Mouse (Mus musculus) hindbrain, embryonic 12.5 days (tissue): ENCODE measurements around the gene Enox1. TPM values are rescaled to one million over a fixed set of nuclear protein-coding genes. Genes with fewer than 3 reads are reported as not detected.
"Not testable (repeated sequence)": the region's sequence is repeated elsewhere in the genome, so short reads cannot be mapped to it uniquely, and the experiment has no call there.

ENCODE experiments used
- ATAC-seq: fragments of 200-750 bp; cut with Nextera tagmentation; 2 replicates; pipeline ENCODE4 v1.8.0; 2017; ENCODE audit warnings: moderate TSS enrichment; ENCODE audit not compliant: low FRiP score
- H3K27ac ChIP-seq: fragments of 300-500 bp; sonication (generic); 2 replicates; pipeline ENCODE4 v1.5.1; 2016; ENCODE audit warnings: mild to moderate bottlenecking
- H3K27me3 ChIP-seq: fragments of 300-500 bp; sonication (generic); 2 replicates; pipeline ENCODE4 v1.6.1; 2016; ENCODE audit warnings: mild to moderate bottlenecking
- H3K36me3 ChIP-seq: fragments of 300-500 bp; sonication (generic); 2 replicates; pipeline ENCODE4 v1.6.1; 2016; ENCODE audit warnings: mild to moderate bottlenecking
- H3K4me1 ChIP-seq: fragments of 300-500 bp; sonication (generic); 2 replicates; pipeline ENCODE4 v1.6.1; 2016
- H3K4me2 ChIP-seq: fragments of 300-500 bp; sonication (generic); replicated peaks from 2 replicates; pipeline ENCODE4 v1.6.1; 2016; ENCODE audit warnings: mild to moderate bottlenecking
- H3K4me3 ChIP-seq: fragments of 300-500 bp; sonication (generic); 2 replicates; pipeline ENCODE4 v1.5.1; 2016; ENCODE audit warnings: mild to moderate bottlenecking
- H3K9ac ChIP-seq: fragments of 300-500 bp; sonication (generic); 2 replicates; pipeline ENCODE4 v1.6.1; 2016; ENCODE audit warnings: mild to moderate bottlenecking, moderate library complexity
- H3K9me3 ChIP-seq: fragments of 300-500 bp; sonication (generic); replicated peaks from 2 replicates; pipeline ENCODE4 v1.6.1; 2016; ENCODE audit warnings: mild to moderate bottlenecking
- WGBS: fragments of 180-500 bp; shearing (Covaris S2); methylation state at CpG from one replicate; pipeline ENCODE4 v1.1.7; 2016; 5-methylcytosine and 5-hydroxymethylcytosine counted together
- polyA plus RNA-seq: library from polyadenylated mRNA; unstranded; fragments of >200 nt; fragmentation: Nextera tagmentation; extraction: Ambion mirVana; gene quantifications from 2 replicates; pipeline ENCODE4 v1.2.1, GENCODE M21; 2016

The Enox1 gene
- 36.7 and 37.9 TPM in 2 replicates for polyA plus RNA-seq

DNA sequence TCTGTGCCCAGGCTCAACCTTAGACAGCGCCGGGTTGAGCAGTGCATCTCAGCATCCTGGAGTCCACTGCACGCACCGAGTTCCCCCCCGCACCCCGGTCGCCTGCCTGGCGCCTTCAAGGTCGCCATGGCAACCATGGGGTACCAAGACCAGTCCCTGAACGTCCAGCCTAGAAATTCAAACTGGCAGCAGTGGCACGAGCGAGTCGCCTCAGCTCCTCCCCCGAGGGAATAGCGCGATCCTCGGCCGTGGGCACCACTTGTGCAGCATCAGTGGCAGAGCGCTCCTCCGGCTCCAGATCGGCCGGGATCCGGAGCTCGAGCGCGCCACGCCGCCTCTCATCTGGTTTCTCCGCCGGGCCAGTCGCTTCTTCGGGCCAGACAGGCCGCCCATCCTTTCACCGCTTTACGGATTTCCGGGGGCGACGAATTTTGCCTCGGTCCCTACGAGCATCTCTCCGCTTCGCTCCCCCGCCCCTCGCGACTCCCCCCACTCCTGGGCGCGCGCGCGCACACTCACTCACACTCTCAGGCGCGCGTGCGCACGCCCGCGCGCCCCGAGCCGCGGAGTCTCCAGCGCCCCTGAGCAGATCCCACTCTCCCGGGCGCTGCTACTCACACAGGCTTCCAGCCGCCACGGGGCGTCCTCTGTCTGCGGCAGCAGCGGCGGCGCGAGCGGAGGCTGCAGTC is at the start of gene Enox1:
TSS of gene Enox1 (plus strand) at position 542 of the 689 bp plus-strand sequence.
- Histone ChIP-seq H3K27ac (peak within 1 kb of the TSS; percentile 92), H3K4me2 (peak within 1 kb of the TSS; percentile 91), H3K27me3 (no peaks in the 10 kb centered on the region), H3K36me3 (no peaks in the 10 kb centered on the region), H3K4me3 (peak within 1 kb of the TSS; percentile 77), H3K9ac (peak within 1 kb of the TSS; percentile 90), H3K9me3 (no peaks in the 10 kb centered on the region), H3K4me1 (peaks cover 33% of the 10 kb centered on the region)
- under 1% methylated on average over 73 of the region's 73 CpGs for WGBS
- ATAC-seq = peak; percentile 91

DNA sequence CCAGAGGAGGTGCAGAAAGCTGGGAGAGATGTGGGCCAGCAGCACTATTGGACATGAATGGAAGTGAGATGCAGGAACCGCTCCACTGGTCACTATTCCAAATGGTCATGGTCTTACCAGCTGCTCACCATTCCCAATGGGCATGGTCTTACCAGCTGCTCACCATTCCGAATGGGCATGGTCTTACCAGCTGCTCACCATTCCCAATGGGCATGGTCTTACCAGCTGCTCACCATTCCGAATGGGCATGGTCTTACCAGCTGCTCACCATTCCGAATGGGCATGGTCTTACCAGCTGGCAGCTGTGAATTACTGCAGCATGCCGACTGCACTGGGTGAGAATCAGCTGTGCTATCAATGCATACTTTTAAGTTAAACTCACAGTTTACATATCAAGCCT is 45.9 kb upstream of the Enox1 start:
- H3K27me3 ChIP-seq, H3K9ac ChIP-seq, H3K4me2 ChIP-seq, H3K36me3 ChIP-seq, H3K4me1 ChIP-seq, H3K9me3 ChIP-seq, H3K27ac ChIP-seq, H3K4me3 ChIP-seq, ATAC-seq: not testable (repeated sequence)
- 57% methylated on average over 5 of the region's 5 CpGs for WGBS

DNA sequence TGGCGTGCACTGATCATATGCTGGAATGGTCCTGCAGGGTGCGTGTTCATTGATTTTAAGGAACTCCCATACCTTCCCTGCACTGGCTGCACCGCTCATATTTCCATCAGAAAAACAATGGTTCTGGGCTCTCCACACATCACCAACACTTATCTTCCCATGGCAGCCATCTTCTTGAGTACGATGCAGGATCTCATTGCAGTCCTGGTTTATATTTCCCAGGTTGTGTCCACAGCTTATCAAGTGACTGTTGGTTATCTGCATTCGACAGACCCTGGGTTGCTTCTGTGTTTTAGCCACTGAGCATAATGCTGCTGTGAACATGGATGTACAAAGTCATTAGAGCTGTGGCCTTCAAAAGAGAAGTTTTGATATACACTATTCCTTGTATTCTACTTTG is 26.0 kb upstream of the Enox1 start:
- no peaks in the 10 kb centered on the region for H3K27me3 ChIP-seq
- 85% methylated on average over 5 of the region's 5 CpGs for WGBS
- no peak overlapping the region for H3K4me2 ChIP-seq
- no peaks in the 10 kb centered on the region for H3K4me1 ChIP-seq
- H3K36me3 ChIP-seq = no peaks in the 10 kb centered on the region
- no peak overlapping the region for H3K4me3 ChIP-seq
- H3K9ac ChIP-seq = no peak overlapping the region
- ATAC-seq = no peak
- H3K9me3 ChIP-seq = no peaks in the 10 kb centered on the region
- no peak overlapping the region for H3K27ac ChIP-seq

- Histone ChIP-seq H3K4me2 (no peak overlapping the region), H3K4me1 (peaks cover 3% of the 10 kb centered on the region; the same call in 1 of the 2 replicates), H3K4me3 (no peak overlapping the region), H3K27ac (no peak overlapping the region), H3K27me3 (no peaks in the 10 kb centered on the region), H3K36me3 (no peaks in the 10 kb centered on the region), H3K9me3 (no peaks in the 10 kb centered on the region), H3K9ac (no peak overlapping the region)
- no peak for ATAC-seq
- WGBS = 57% methylated on average over 6 of the region's 6 CpGs
Measured at GRCm38 (mm10) chr14:77136936-77137335, 19.6 kb upstream of the Enox1 start.

DNA sequence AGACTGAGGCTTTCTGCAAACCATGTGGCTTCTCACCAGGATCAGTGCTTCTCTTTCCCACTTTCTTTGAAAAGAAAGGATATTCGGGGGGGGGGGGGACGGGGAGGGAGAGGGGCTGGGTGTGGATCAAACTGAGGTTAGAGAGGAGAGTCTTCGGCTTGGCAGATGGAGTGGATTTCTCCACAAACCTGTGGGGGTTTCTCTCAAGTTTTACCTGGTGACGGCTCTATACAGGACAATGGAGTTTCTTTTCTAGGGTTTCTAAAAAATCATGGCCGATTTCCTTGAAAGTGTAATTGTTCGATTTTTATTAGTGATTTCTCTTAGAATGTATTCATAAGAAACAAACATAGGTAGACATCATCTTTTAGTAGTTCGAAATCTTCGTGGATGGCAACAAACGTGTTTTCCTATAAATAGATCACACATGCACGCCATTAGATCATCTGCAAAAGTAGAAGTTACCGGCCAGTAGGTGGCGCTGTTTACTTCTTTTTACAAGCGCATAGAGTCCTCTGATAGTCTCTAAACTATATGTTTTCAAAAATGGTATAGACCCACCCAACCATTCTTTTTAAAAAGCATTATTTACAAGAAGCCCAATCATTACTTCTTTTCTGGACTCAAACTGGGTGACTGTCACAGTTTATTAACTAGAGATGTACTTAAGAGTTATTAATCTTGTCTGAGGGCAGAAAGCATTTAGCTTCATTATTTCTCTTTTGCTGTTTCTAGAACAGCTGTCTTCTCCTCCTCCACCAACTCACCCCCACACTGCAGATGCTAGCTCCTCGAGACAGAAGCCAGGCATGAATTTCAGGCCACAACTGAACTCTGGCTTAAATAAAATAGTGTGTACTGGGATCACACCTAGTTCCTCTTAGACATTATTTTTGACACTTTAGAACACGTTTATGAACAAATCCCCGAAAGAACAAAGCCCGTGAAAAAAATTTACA is 15.0 kb upstream of the Enox1 start:
- Histone ChIP-seq H3K4me1 (peaks cover 6% of the 10 kb centered on the region; the same call in 1 of the 2 replicates), H3K27me3 (no peaks in the 10 kb centered on the region), H3K9ac (no peak overlapping the region), H3K4me2 (no peak overlapping the region), H3K9me3 (no peaks in the 10 kb centered on the region), H3K27ac (no peak overlapping the region), H3K36me3 (no peaks in the 10 kb centered on the region), H3K4me3 (no peak overlapping the region)
- WGBS = 32% methylated on average over 17 of the region's 17 CpGs
- ATAC-seq = peak; percentile 86

DNA sequence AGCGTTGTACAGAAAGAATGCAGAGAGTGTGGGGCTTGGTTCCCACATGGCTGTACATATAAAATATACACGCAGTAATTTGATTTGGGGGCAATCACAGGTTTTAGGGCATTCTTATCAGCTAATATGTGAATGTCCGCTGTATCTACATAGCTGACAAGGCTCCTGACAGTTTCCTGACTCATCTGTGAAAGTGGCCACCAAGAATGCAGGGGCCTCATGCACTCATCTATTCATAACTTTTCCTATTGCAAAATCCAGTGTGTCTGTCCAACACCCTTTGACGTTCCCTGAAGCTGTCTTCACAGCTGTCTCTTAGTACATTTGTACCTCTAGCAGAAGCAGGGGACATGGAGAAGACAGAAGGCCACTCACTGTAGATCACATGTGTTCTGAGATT is 11.5 kb upstream of the Enox1 start:
- Histone ChIP-seq H3K4me3 (no peak overlapping the region), H3K36me3 (no peaks in the 10 kb centered on the region), H3K9ac (no peak overlapping the region), H3K4me1 (peaks cover 3% of the 10 kb centered on the region; the same call in 1 of the 2 replicates), H3K27me3 (no peaks in the 10 kb centered on the region), H3K4me2 (no peak overlapping the region), H3K27ac (no peak overlapping the region), H3K9me3 (no peaks in the 10 kb centered on the region)
- no peak for ATAC-seq
- 86% methylated on average over 4 of the region's 4 CpGs for WGBS

DNA sequence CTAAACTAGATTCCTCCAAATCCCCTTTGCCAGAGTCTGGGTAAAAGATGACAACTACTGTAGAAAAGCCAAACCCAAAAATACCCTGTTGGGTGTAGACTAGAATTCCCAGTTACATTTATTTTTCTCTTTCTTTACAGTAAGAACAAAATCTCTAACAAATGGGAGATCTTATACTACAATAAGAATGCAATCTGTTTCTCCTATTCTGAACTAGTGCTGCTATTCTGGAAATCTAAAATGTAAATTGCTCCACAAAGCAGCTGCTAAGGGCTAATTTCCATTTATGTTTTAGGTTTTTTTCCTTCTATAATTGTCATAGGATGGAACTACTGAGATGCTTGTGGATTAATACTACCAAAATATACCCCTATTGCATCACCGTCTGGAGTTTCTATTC is 8.9 kb upstream of the Enox1 start:
- Histone ChIP-seq H3K36me3 (no peaks in the 10 kb centered on the region), H3K27ac (no peak overlapping the region), H3K4me1 (peaks cover 3% of the 10 kb centered on the region; the same call in 1 of the 2 replicates), H3K9me3 (no peaks in the 10 kb centered on the region), H3K9ac (no peak overlapping the region), H3K4me3 (no peak overlapping the region), H3K27me3 (no peaks in the 10 kb centered on the region), H3K4me2 (no peak overlapping the region)
- no peak for ATAC-seq
- 97% methylated on average over 1 of the region's 1 CpGs for WGBS

DNA sequence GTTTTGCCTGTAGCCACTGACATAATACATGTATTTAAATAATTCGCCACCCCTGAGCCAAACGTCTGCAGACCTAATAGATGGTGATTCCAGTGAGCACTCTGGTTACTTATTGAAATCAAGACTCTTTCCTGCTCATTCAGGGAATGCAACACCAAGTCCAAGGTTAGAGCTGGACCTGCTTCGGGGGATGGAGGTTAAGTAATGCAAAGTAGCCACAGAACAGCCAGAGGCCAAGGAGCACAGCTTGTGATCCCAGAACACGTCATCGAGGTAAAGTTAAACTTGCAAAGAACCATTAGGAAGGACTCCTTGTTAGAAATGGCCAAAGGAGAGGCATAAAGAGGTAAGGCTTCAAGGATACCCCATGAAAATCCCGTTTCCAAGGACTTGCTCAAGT is 6.0 kb upstream of the Enox1 start:
- H3K9me3 ChIP-seq = no peaks in the 10 kb centered on the region
- H3K36me3 ChIP-seq = no peaks in the 10 kb centered on the region
- peaks cover 2% of the 10 kb centered on the region for H3K4me1 ChIP-seq
- no peak overlapping the region for H3K4me3 ChIP-seq
- 71% methylated on average over 6 of the region's 6 CpGs for WGBS
- no peak overlapping the region for H3K9ac ChIP-seq
- H3K4me2 ChIP-seq = no peak overlapping the region
- H3K27ac ChIP-seq = no peak overlapping the region
- no peaks in the 10 kb centered on the region for H3K27me3 ChIP-seq
- no peak for ATAC-seq

DNA sequence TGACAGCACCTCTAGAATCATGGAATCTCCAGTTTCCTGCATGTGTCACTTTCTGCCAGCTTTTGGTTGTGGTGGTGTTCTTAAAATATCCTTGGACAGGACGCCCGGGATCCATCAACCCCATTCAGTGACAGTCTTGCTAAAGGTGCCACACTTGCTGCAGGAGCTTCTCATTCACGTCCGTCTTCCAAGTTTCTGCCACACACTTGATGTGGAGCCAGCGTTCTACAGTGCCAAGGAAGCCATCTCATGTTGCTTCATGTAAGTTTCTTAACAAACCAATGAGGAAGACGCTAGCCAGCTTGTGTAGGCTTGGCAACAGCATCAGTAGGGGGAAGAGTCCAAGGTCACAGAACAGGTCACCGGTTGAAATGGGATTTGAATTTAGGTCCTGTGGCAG is 5.1 kb upstream of the Enox1 start:
- Histone ChIP-seq H3K27ac (no peak overlapping the region), H3K36me3 (no peaks in the 10 kb centered on the region), H3K4me1 (peaks cover 7% of the 10 kb centered on the region), H3K4me3 (no peak overlapping the region), H3K9ac (no peak overlapping the region), H3K27me3 (no peaks in the 10 kb centered on the region), H3K4me2 (no peak overlapping the region), H3K9me3 (no peaks in the 10 kb centered on the region)
- WGBS = 83% methylated on average over 7 of the region's 7 CpGs
- no peak for ATAC-seq

DNA sequence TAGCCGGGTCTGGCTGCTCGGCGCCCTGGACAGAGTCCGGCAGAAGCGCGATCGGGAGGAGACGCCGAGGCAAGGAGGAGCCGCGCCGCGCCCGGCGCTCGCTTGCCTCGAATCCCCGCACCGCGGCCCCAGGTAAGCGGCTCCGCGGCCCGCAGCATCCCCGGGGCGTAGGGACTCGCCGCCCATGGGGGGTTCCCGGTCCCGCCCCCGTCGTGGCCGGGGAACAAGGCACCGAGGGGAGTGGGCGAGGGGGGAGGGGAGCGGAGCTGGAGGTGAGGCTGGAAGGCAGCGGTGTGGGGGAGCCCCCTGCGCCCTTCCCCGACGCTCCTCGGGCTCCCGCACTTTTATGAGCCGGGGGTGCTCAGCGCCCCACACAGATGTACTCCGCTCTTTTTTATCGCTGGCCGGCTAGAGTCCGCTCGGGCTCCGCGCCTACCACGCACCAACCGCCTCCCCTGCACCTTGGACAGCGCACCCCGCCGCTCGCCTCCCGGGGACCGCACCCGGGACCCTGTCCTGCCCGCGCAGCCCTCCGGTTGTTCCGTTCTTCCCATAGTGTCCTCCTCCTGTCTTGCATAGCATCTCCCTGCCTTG is 445 bp downstream of the Enox1 start:
- H3K4me1 ChIP-seq = peaks cover 33% of the 10 kb centered on the region

DNA sequence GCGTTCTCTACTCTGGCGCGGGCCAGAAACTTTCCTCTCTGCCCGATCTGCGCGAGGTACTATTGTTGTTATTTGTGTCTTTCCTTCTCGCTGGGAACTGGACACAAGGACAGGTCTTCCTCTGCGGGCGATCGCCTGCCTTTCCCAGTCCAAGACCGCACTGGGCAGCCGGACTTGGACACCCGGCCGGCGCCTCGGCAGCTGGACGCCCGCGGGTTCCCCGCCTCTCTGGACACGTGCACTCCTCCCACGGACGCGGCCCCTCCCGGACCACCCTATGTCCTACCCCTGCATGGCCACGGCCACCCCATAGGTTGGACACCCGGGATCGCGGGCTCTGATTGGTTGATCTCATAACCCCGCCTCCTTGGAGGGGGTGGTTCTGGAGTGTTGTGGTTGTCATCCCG is 945 bp downstream of the Enox1 start:
- H3K36me3 ChIP-seq = no peaks in the 10 kb centered on the region
- H3K27ac ChIP-seq = peak overlapping the region; percentile 92
- no peaks in the 10 kb centered on the region for H3K27me3 ChIP-seq
- under 1% methylated on average over 31 of the region's 31 CpGs for WGBS
- peak overlapping the region; percentile 77 for H3K4me3 ChIP-seq
- ATAC-seq = peak; percentile 85
- peak overlapping the region; percentile 91 for H3K4me2 ChIP-seq
- H3K9me3 ChIP-seq = no peaks in the 10 kb centered on the region
- peaks cover 33% of the 10 kb centered on the region for H3K4me1 ChIP-seq
- H3K9ac ChIP-seq = peak overlapping the region; percentile 90

More for the DNA sequence above, 445 bp downstream of the Enox1 start:
- Histone ChIP-seq H3K4me2 (peak overlapping the region; percentile 91), H3K4me3 (peak overlapping the region; percentile 77), H3K9me3 (no peaks in the 10 kb centered on the region), H3K27me3 (no peaks in the 10 kb centered on the region), H3K36me3 (no peaks in the 10 kb centered on the region), H3K27ac (peak overlapping the region; percentile 92), H3K9ac (peak overlapping the region; percentile 90)
- peak; percentile 49 for ATAC-seq
- under 1% methylated on average over 51 of the region's 64 CpGs for WGBS

- 64% methylated on average over 5 of the region's 5 CpGs for WGBS
- Histone ChIP-seq H3K4me2 (peak overlapping the region; percentile 91), H3K4me1 (peaks cover 33% of the 10 kb centered on the region), H3K4me3 (peak overlapping the region; percentile 8; the same call in 1 of the 2 replicates), H3K27me3 (no peaks in the 10 kb centered on the region), H3K9ac (no peak overlapping the region), H3K36me3 (no peaks in the 10 kb centered on the region), H3K9me3 (no peaks in the 10 kb centered on the region), H3K27ac (peak overlapping the region; percentile 44; the same call in 1 of the 2 replicates)
- no peak for ATAC-seq
Measured at GRCm38 (mm10) chr14:77159397-77159796, 2.8 kb downstream of the Enox1 start.
